Mouse (Mus musculus): ENCODE data around the gene Uap1. TPM values are rescaled to one million over a fixed set of nuclear protein-coding genes. Genes with fewer than 3 reads are reported as not detected.

The Uap1 gene
- polyA plus RNA-seq, 1 experiment: 28.0 TPM

Other genes with a start within 250 kb of the Uap1 start
- gene Ccdc190, start 246.3 kb downstream of the Uap1 start, polyA plus RNA-seq (2012; ENCODE audit: insufficient read depth, insufficient read length, missing spikeins): not detected in 2 replicates
- gene Hsd17b7, start 205.7 kb downstream of the Uap1 start, polyA plus RNA-seq (2012; ENCODE audit: insufficient read depth, insufficient read length, missing spikeins): 2.7 and 3.2 TPM in 2 replicates
- 0.59 and 0.76 TPM in 2 replicates for gene Ddr2, start 64.2 kb downstream of the Uap1 start, polyA plus RNA-seq (2012; ENCODE audit: insufficient read depth, insufficient read length, missing spikeins)
- gene Uhmk1, start 40.4 kb upstream of the Uap1 start, polyA plus RNA-seq (2012; ENCODE audit: insufficient read depth, insufficient read length, missing spikeins): 44.1 and 52.3 TPM in 2 replicates
- gene Sh2d1b2, start 57.8 kb upstream of the Uap1 start, polyA plus RNA-seq (2012; ENCODE audit: insufficient read depth, insufficient read length, missing spikeins): 1.8 and 2.1 TPM in 2 replicates
- gene Sh2d1b1, start 102.4 kb upstream of the Uap1 start, polyA plus RNA-seq (2012; ENCODE audit: insufficient read depth, insufficient read length, missing spikeins): 12.3 and 14.2 TPM in 2 replicates
- gene Gm7694, start 131.4 kb upstream of the Uap1 start, polyA plus RNA-seq (2012; ENCODE audit: insufficient read depth, insufficient read length, missing spikeins): 2.0 and 2.3 TPM in 2 replicates
- not detected in 2 replicates for gene Spata46, start 133.8 kb upstream of the Uap1 start, polyA plus RNA-seq (2012; ENCODE audit: insufficient read depth, insufficient read length, missing spikeins)